8 mouse cellular contexts compared by ENCODE assay signal in the genomic region with DNA sequence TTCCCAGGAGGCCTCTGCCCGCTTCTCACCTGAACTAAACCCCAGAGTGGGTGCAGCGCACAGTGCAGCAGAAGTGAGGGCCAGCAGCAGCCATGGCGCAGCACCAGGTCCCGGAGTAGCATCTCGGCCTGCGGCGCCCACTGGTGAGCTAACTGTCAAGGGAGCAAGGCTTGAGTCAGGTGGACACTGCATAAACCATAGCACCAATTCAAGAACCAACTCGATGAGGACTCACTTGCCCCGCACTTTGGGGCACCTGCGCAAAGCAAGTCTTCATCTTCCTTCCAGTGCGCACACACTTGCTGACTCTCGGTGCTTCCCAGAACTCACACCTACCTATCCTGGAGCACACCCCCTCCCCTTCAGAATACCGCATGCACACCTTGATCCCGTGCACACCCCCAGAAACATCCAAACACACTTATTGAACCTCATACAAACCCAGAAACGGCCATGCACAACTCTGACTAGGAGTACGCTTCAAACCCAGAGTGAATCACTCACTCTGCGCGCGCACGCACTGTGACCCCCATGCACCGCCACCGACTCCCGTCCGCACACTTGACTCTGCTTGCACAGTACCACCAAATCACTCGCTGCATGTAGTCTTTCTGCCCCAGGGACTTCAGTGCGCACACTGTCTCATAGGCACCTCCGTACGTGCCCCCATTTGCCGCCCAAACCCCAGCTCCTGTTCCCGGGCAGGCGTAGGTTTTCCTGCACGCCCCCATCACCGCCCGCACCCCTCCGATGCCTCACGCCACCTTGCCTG. TPM values are rescaled to one million over a fixed set of nuclear protein-coding genes. Genes with fewer than 3 reads are reported as not detected.
DNase-seq lines count a peak whose midpoint lies in the region; ATAC-seq and TF ChIP-seq lines count a peak whose summit lies in the region.

No protein-coding gene starts in this region.

- no peak for DNase-seq in lung, postnatal 36 days
- peak; percentile 26 for DNase-seq in kidney, postnatal 0 days (ENCODE audit: low spot score)
- DNase-seq in frontal cortex, postnatal 25 days (ENCODE audit: low spot score in 2 of 2), result no peak
- no peak for DNase-seq in adipocyte (ENCODE audit: low spot score)

- no peaks in the 10 kb centered on the region for H3K9me3 ChIP-seq in lung, embryonic 16.5 days (ENCODE audit: control insufficient read depth, low read length)
- no peaks in the 10 kb centered on the region for H3K9me3 ChIP-seq in embryonic facial prominence, embryonic 12.5 days
- no peaks in the 10 kb centered on the region for H3K9me3 ChIP-seq in kidney, postnatal 0 days (replicated peaks; ENCODE audit: low read length)
- no peaks in the 10 kb centered on the region for H3K9me3 ChIP-seq in neural tube, embryonic 15.5 days (replicated peaks)

- no peak for TF ChIP-seq CTCF in kidney, postnatal 0 days (IDR thresholded peaks at IDR 0.05; ENCODE audit: low read depth)

- WGBS in lung, embryonic 16.5 days, result 13% methylated on average over 36 of the region's 36 CpGs
- 9% methylated on average over 36 of the region's 36 CpGs for WGBS in embryonic facial prominence, embryonic 12.5 days
- 17% methylated on average over 36 of the region's 36 CpGs for WGBS in kidney, postnatal 0 days
- WGBS in neural tube, embryonic 15.5 days, result 9% methylated on average over 36 of the region's 36 CpGs

- H3K27me3 ChIP-seq in lung, embryonic 16.5 days (ENCODE audit: control insufficient read depth, insufficient read depth, low read depth, low read length), result peaks cover 23% of the 10 kb centered on the region
- peaks cover 28% of the 10 kb centered on the region for H3K27me3 ChIP-seq in embryonic facial prominence, embryonic 12.5 days
- H3K27me3 ChIP-seq in kidney, postnatal 0 days (ENCODE audit: insufficient read depth, low read length), result no peaks in the 10 kb centered on the region
- H3K27me3 ChIP-seq in neural tube, embryonic 15.5 days (replicated peaks), result peaks cover 13% of the 10 kb centered on the region; the same call in 1 of the 2 replicates

- no peaks in the 10 kb centered on the region for H3K36me3 ChIP-seq in lung, embryonic 16.5 days (ENCODE audit: control insufficient read depth, insufficient read depth, low read length)
- no peaks in the 10 kb centered on the region for H3K36me3 ChIP-seq in embryonic facial prominence, embryonic 12.5 days
- no peaks in the 10 kb centered on the region for H3K36me3 ChIP-seq in kidney, postnatal 0 days (ENCODE audit: insufficient read depth, low read length)
- no peaks in the 10 kb centered on the region for H3K36me3 ChIP-seq in neural tube, embryonic 15.5 days

- H3K4me2 ChIP-seq in lung, embryonic 16.5 days (ENCODE audit: low read depth, low read length), result peak overlapping the region; percentile 92
- H3K4me2 ChIP-seq in embryonic facial prominence, embryonic 12.5 days (replicated peaks), result peak overlapping the region; percentile 96
- peak overlapping the region; percentile 96 for H3K4me2 ChIP-seq in kidney, postnatal 0 days (ENCODE audit: low read length)
- H3K4me2 ChIP-seq in neural tube, embryonic 15.5 days, result peak overlapping the region; percentile 92

- ATAC-seq in lung, embryonic 16.5 days (ENCODE audit: low read depth), result peak; percentile 23
- ATAC-seq in embryonic facial prominence, embryonic 12.5 days (ENCODE audit: insufficient number of reproducible peaks, insufficient read depth, low FRiP score, low TSS enrichment), result peak; percentile 44
- ATAC-seq in kidney, postnatal 0 days (replicated peaks; ENCODE audit: low FRiP score, low read depth), result peak; percentile 26
- ATAC-seq in neural tube, embryonic 15.5 days (ENCODE audit: low FRiP score), result peak; percentile 43
- no peak for ATAC-seq in monocyte, adult 5-6 weeks (replicated peaks; ENCODE audit: insufficient number of reproducible peaks, low FRiP score, low TSS enrichment, poor library complexity, severe bottlenecking)

- no peak overlapping the region for H3K27ac ChIP-seq in lung, embryonic 16.5 days (ENCODE audit: low read length)
- H3K27ac ChIP-seq in embryonic facial prominence, embryonic 12.5 days, result no peak overlapping the region
- H3K27ac ChIP-seq in kidney, postnatal 0 days, result peak overlapping the region; percentile 79; the same call in 1 of the 2 replicates
- 0 out of 2 replicates have a peak overlapping the region, but pooled peaks have one; percentile 78 for H3K27ac ChIP-seq in neural tube, embryonic 15.5 days (replicated peaks)

- H3K4me1 ChIP-seq in lung, embryonic 16.5 days (replicated peaks; ENCODE audit: control insufficient read depth, insufficient read depth, low read length), result peaks cover 5% of the 10 kb centered on the region; the same call in 1 of the 2 replicates
- H3K4me1 ChIP-seq in embryonic facial prominence, embryonic 12.5 days, result peaks cover 9% of the 10 kb centered on the region; the same call in 1 of the 2 replicates
- peaks cover 7% of the 10 kb centered on the region; the same call in 1 of the 2 replicates for H3K4me1 ChIP-seq in kidney, postnatal 0 days (replicated peaks; ENCODE audit: insufficient read depth, low read length)
- H3K4me1 ChIP-seq in neural tube, embryonic 15.5 days, result peaks cover 29% of the 10 kb centered on the region

- peak overlapping the region; percentile 64 for H3K4me3 ChIP-seq in lung, embryonic 16.5 days (ENCODE audit: low read length)
- H3K4me3 ChIP-seq in embryonic facial prominence, embryonic 12.5 days, result peak overlapping the region; percentile 64
- H3K4me3 ChIP-seq in kidney, postnatal 0 days (replicated peaks; ENCODE audit: low read depth, low read length), result peak overlapping the region; percentile 58
- H3K4me3 ChIP-seq in neural tube, embryonic 15.5 days (replicated peaks), result peak overlapping the region; percentile 70

- H3K9ac ChIP-seq in lung, embryonic 16.5 days (ENCODE audit: low read length), result peak overlapping the region; percentile 72
- H3K9ac ChIP-seq in embryonic facial prominence, embryonic 12.5 days, result peak overlapping the region; percentile 72
- H3K9ac ChIP-seq in kidney, postnatal 0 days (ENCODE audit: low read depth, low read length), result peak overlapping the region; percentile 54
- peak overlapping the region; percentile 69 for H3K9ac ChIP-seq in neural tube, embryonic 15.5 days (replicated peaks)

RNA-seq across cellular contexts. Expression of a gene that starts 0.5 kb away (rescaled TPM):
- polyA plus RNA-seq in lung, embryonic 16.5 days (2015; fragmentation: Nextera tagmentation; extraction: Ambion mirVana), result 0.23 and 0.25 TPM in 2 replicates
- polyA plus RNA-seq in embryonic facial prominence, embryonic 12.5 days (2016; fragmentation: Nextera tagmentation; extraction: Ambion mirVana), result 0.61 and 0.79 TPM in 2 replicates
- 0.42 and 0.70 TPM in 2 replicates for polyA plus RNA-seq in kidney, postnatal 0 days (2015; fragmentation: Nextera tagmentation; extraction: Ambion mirVana)
- 2.0 and 3.2 TPM in 2 replicates for polyA plus RNA-seq in neural tube, embryonic 15.5 days (2015; fragmentation: Nextera tagmentation; extraction: Ambion mirVana)
- total RNA-seq in monocyte, adult 5-6 weeks (2017), result not detected in 3 replicates

Comparison
In these comparisons a context has a peak if more than half of its experiments do, and no peak if none do; other contexts are left out.
1. H3K27ac ChIP-seq: peak in kidney, postnatal 0 days (single experiment) and neural tube, embryonic 15.5 days (single experiment); none in lung, embryonic 16.5 days (single experiment) and embryonic facial prominence, embryonic 12.5 days (single experiment).
2. Peak in every context shown above with its lines, with median percentiles within 50 percentile points of each other: H3K4me2 ChIP-seq, H3K4me3 ChIP-seq and H3K9ac ChIP-seq.